Mouse (Mus musculus) monocyte, adult 2 months (primary cell): ENCODE results near the gene Dusp6.

Source experiments
- DNase-seq, 2 experiments: peaks; one replicate each; pipeline ENCODE4 v3.0.0; 2022; ENCODE audit warnings: low spot score in 2 of 2, low read depth in 1 of 2

Dusp6 gene

GRCm38 (mm10) chr10:99317057-99317456, 54.0 kb downstream of the Dusp6 start:
- no peak for DNase-seq
